Mouse (Mus musculus): ENCODE results near the gene Tfr2.

DNA sequence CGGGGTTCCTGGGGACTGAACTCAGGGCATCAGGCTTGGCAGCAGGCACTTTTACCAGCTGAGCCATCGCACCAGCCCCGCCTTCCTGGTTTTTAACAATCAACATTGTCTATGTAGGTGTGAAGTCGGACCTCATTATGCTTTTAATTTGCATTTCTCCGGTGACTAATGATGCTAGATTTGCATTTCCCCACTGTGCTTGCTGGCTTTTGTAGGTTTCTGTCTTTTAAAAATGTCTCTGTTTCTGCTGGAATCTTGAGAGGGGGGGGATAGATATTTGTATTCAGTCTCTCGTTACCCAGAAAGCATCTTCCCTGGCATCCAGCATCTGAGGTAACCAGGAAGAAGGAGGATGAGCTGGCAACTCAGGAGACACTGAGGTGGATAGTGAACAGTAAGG is 8.1 kb upstream of the Tfr2 start:
- TF ChIP-seq TAL1 (IDR thresholded peaks at IDR 0.05; ENCODE audit: low read length) (no peak), GATA1 (IDR thresholded peaks at IDR 0.05; ENCODE audit: low read length) (no peak)

Data from erythroblast, embryonic 14.5 days (primary cell).